Mouse (Mus musculus) CH12.LX (cell line): Measurements from ENCODE around the gene Tubgcp6. TPM values are rescaled to one million over a fixed set of nuclear protein-coding genes. Genes with fewer than 3 reads are reported as not detected.

ENCODE experiments used
- DNase-seq: peaks from one replicate; pipeline ENCODE4 v3.0.0-alpha.2; 2013; ENCODE audit errors: extremely low read depth
- H3K27ac ChIP-seq: 2 replicates; pipeline ENCODE4 v1.5.1; 2012; ENCODE audit warnings: low read depth, mild to moderate bottlenecking, control low read depth, moderate library complexity; ENCODE audit not compliant: insufficient read depth
- H3K27me3 ChIP-seq: replicated peaks from 2 replicates; pipeline ENCODE3; 2012; ENCODE audit warnings: inconsistent platforms
- H3K36me3 ChIP-seq, 2 experiments: replicated peaks in 1 of 2; 2 replicates each; pipeline versions ENCODE3 to v1.6.1; 2012; ENCODE audit warnings: inconsistent platforms in 1 of 2, low read length in 1 of 2, mild to moderate bottlenecking in 1 of 2, mixed read lengths in 1 of 2, moderate library complexity in 1 of 2; ENCODE audit not compliant: control insufficient read depth in 1 of 2, insufficient read depth in 1 of 2
- H3K4me1 ChIP-seq, 2 experiments: 2 replicates each; pipeline ENCODE4 v1.6.1; 2012; ENCODE audit warnings: inconsistent platforms in 1 of 2, moderate library complexity in 1 of 2; ENCODE audit not compliant: insufficient read depth in 2 of 2, control insufficient read depth in 1 of 2
- H3K4me2 ChIP-seq: 2 replicates; pipeline ENCODE4 v1.6.1; 2012; ENCODE audit warnings: low read depth, mild to moderate bottlenecking, control low read depth; ENCODE audit not compliant: poor library complexity, insufficient read depth, severe bottlenecking
- H3K4me3 ChIP-seq, 3 experiments: fragments of 150-350 bp in 1 of 3; sonication (generic) in 1 of 3; replicated peaks in 1 of 3; 2 replicates each; pipeline versions ENCODE3 to v1.5.1; 2011 to 2012; ENCODE audit warnings: low read depth in 2 of 3, low read length in 2 of 3, mild to moderate bottlenecking in 2 of 3, moderate library complexity in 2 of 3, control low read depth in 1 of 3, improper control_type of control experiment in 1 of 3, inconsistent platforms in 1 of 3, mixed read lengths in 1 of 3; ENCODE audit not compliant: poor library complexity in 1 of 3
- H3K79me2 ChIP-seq: replicated peaks from 2 replicates; pipeline ENCODE4 v1.6.1; 2012; ENCODE audit warnings: mild to moderate bottlenecking, moderate library complexity; ENCODE audit not compliant: control insufficient read depth, poor library complexity, insufficient read depth, severe bottlenecking; ENCODE audit errors: extremely low read depth
- H3K9ac ChIP-seq: 2 replicates; pipeline ENCODE4 v1.6.1; 2012; ENCODE audit warnings: low read depth, mild to moderate bottlenecking, control low read depth, moderate library complexity; ENCODE audit not compliant: insufficient read depth
- H3K9me3 ChIP-seq: replicated peaks from 2 replicates; pipeline ENCODE3; 2012; ENCODE audit warnings: low read length, inconsistent platforms, mixed read lengths
- BHLHE40 ChIP-seq: IDR thresholded peaks from 2 replicates; pipeline ENCODE4 v1.6.1; 2011; ENCODE audit warnings: mild to moderate bottlenecking, low read depth, low read length, improper control_type of control experiment
- CHD1 ChIP-seq: IDR thresholded peaks from 2 replicates; pipeline ENCODE4 v1.6.1; 2012; ENCODE audit warnings: low read depth, low read length, improper control_type of control experiment, inconsistent platforms
- E2F4 ChIP-seq: IDR thresholded peaks from 2 replicates; pipeline ENCODE4 v1.6.1; 2011; ENCODE audit warnings: low read depth, low read length, improper control_type of control experiment; ENCODE audit not compliant: insufficient replicate concordance
- GABPA ChIP-seq: IDR thresholded peaks from 2 replicates; pipeline ENCODE4 v1.6.1; 2012; ENCODE audit warnings: low read depth, low read length, improper control_type of control experiment, inconsistent platforms; ENCODE audit not compliant: insufficient replicate concordance
- HCFC1 ChIP-seq: IDR thresholded peaks from 2 replicates; pipeline ENCODE4 v1.6.1; 2012; ENCODE audit warnings: low read depth, mild to moderate bottlenecking, inconsistent platforms, low read length, improper control_type of control experiment
- MAX ChIP-seq: IDR thresholded peaks from 2 replicates; pipeline ENCODE4 v1.6.1; 2011; ENCODE audit warnings: low read length, improper control_type of control experiment
- USF2 ChIP-seq: conservative IDR thresholded peaks from 2 replicates; pipeline ENCODE4 v1.6.1; 2011; ENCODE audit warnings: low read depth, low read length, improper control_type of control experiment
- ZNF384 ChIP-seq: IDR thresholded peaks from 2 replicates; pipeline ENCODE4 v1.6.1; 2012; ENCODE audit warnings: low read depth, low read length, improper control_type of control experiment, inconsistent platforms
- dilution Hi-C: fragments of 300-500 bp; cut with MboI; formaldehyde crosslinking; loops from 2 replicates; pipeline ENCODE4 v1.14.3; 2020; ENCODE audit warnings: low sequenced_read_pairs; ENCODE audit not compliant: extremely low pct_unique_long_range_greater_than_20kb, extremely low pct_ligation_motif_present
- in situ Hi-C: fragments of 300-500 bp; cut with MboI; formaldehyde crosslinking; loops from 3 replicates; pipeline ENCODE4 v1.14.3; 2019; ENCODE audit warnings: low sequenced_read_pairs, low pct_ligation_motif_present, low pct_unique_long_range_greater_than_20kb, mixed read lengths
- polyA plus RNA-seq: library from polyadenylated mRNA; unstranded; fragments of >175 nt; gene quantifications from 2 replicates; pipeline ENCODE4 v1.2.1, GENCODE M21; 2012; ENCODE audit warnings: low read depth; ENCODE audit not compliant: insufficient read length
- total RNA-seq, 2 experiments: library from RNA; depleted of rRNA; stranded (reverse); fragments of 300-350 nt in 1 of 2; fragments of >200 nt in 1 of 2; gene quantifications; 2 replicates each; pipeline ENCODE4 v1.2.3; 2012 to 2014

Gene Tubgcp6
- total and polyA plus RNA-seq, 3 experiments, result 12.7 to 17.0 (median 13.3) TPM

- no peak for TF ChIP-seq MAX
Measured at GRCm38 (mm10) chr15:89060811-89061460, 62.0 kb downstream of the Tubgcp6 start (continued).

- Histone ChIP-seq H3K27me3 (peaks cover 83% of the 10 kb centered on the region), H3K4me1 (no peaks in the 10 kb centered on the region), H3K36me3 (no peaks in the 10 kb centered on the region), H3K4me3 (no peak overlapping the region), H3K9ac (no peak overlapping the region), H3K4me2 (no peak overlapping the region), H3K79me2 (no peaks in the 10 kb centered on the region)
- DNase-seq, result no peak
- dilution Hi-C loops, result no loop called here
- TF ChIP-seq E2F4 (no peak), ZNF384 (no peak), HCFC1 (no peak)
- TF ChIP-seq, all 38 proteins: peak for 0
- in situ Hi-C loops, result loop anchor here (25.0 kb wide), 1 partner anchor 98 kb away; the partner anchor contains the start of gene Ttll8
- H3K9me3 ChIP-seq, result peaks cover 6% of the 10 kb centered on the region
- H3K27ac ChIP-seq, result no peak overlapping the region
Measured at GRCm38 (mm10) chr15:89060032-89060681, 62.8 kb downstream of the Tubgcp6 start.

- TF ChIP-seq GABPA (no peak), BHLHE40 (no peak), CHD1 (no peak), USF2 (no peak), HCFC1 (no peak)
- TF ChIP-seq, all 38 proteins: peak for 0
- Histone ChIP-seq H3K27me3 (peaks cover 86% of the 10 kb centered on the region), H3K79me2 (no peaks in the 10 kb centered on the region), H3K9ac (no peak within 1 kb of the TSS), H3K27ac (no peak within 1 kb of the TSS), H3K36me3 (no peaks in the 10 kb centered on the region), H3K4me1 (no peaks in the 10 kb centered on the region), H3K4me2 (no peak within 1 kb of the TSS), H3K4me3 (no peak within 1 kb of the TSS), H3K9me3 (peaks cover 6% of the 10 kb centered on the region)
- no peak for DNase-seq
- in situ Hi-C loops, result loop anchor here (25.0 kb wide), 1 partner anchor 97 kb away; the partner anchor contains the start of gene Ttll8
- dilution Hi-C loops, result no loop called here
Measured at GRCm38 (mm10) chr15:89059161-89059931, 63.6 kb downstream of the Tubgcp6 start, which contains the start of gene Panx2. Panx2 (plus strand) TSS chr15:89059734.
